Mouse (Mus musculus) adipocyte (in vitro differentiated cells): ENCODE measurements around the gene Ccnl2.
"Not testable (repeated sequence)": the region's sequence is repeated elsewhere in the genome, so short reads cannot be mapped to it uniquely, and the experiment has no call there.

Experiments used
- DNase-seq: peaks from one replicate; pipeline ENCODE4 v3.0.0-alpha.2; 2016; ENCODE audit warnings: low spot score

The Ccnl2 gene

DNA sequence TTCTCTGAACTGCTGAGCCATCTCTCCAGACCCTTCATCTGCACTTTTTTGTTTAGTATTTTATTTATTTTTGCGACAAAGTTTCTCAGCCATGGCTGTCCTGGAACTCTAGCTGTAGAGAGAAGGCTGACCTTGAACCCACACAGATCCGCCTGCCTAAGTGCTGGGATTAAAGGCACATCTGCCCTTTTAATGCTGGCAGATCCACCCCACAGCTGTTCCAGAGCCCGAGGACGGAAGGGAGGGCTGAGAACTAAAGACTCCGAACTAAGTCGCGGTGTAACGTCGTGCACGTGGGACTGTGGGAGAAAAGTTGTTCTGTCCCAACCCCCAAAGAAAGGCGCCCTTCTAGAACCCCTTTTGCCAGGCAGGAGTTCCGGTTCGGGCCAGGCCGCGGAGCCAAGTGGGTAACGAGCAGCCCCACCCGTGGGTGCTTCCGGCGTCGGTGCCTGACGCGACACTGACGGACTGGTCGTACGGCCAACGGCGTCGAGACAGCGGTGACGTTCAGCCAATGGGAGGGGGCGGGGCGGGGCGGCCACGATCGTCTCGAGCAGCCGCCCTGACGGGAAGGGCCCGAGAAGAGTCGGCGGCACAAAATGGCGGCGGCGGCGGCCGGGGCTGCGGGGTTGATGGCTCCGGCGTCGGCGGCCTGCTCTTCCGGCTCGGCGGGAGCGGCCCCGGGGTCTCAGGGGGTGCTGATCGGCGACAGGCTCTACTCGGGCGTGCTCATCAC, at the start of gene Ccnl2:
Ccnl2 (plus strand) TSS at position 561 of the 736 bp plus-strand sequence.
- DNase-seq = peak; percentile 95

DNA sequence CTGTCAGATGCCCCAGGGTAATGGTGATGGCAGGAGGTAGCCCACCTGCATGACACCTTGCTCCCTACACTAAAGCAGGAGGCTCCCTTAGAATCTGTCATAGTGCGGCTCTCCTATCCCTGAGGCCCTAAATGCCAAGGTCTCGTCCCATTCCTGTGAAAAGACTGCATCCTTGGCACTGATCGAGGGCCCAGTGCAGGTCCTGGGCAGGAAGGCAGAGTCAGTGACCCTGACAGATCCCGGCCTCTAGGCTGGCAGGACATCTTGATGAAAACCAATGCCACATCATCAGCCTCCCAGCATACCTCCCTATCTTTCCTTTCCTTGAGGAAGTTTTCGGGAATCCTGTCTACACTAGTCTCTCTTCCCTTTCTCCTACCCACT, 42.8 kb upstream of the Ccnl2 start:
- no peak for DNase-seq

- DNase-seq = peak; percentile 90
Observed at GRCm38 (mm10) chr4:155769880-155770512, 42.3 kb upstream of the Ccnl2 start.

DNA sequence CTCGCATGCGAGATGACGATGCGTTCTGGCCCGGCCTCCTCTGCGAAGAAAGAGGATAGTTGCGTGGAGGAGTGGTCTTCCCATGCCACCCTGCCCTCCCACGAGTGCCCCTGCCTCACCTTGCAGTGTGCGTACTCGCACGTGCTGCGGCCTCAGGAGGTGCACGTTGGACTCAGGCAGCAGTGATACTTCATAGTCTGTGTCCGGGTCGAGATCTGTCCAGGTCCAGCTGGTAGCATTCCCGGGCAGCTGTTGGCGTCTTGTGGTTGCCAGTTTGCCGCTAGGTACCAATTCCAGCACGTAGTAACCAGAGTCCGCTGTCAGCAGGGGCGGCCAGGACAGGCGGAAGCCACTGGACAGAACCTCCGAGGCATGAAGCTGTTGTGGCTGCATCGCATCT, 41.7 kb upstream of the Ccnl2 start:
- no peak for DNase-seq

GRCm38 (mm10) chr4:155771706-155772105, 40.6 kb upstream of the Ccnl2 start:
- no peak for DNase-seq

GRCm38 (mm10) chr4:155772786-155773185, 39.5 kb upstream of the Ccnl2 start:
- DNase-seq = no peak

DNA sequence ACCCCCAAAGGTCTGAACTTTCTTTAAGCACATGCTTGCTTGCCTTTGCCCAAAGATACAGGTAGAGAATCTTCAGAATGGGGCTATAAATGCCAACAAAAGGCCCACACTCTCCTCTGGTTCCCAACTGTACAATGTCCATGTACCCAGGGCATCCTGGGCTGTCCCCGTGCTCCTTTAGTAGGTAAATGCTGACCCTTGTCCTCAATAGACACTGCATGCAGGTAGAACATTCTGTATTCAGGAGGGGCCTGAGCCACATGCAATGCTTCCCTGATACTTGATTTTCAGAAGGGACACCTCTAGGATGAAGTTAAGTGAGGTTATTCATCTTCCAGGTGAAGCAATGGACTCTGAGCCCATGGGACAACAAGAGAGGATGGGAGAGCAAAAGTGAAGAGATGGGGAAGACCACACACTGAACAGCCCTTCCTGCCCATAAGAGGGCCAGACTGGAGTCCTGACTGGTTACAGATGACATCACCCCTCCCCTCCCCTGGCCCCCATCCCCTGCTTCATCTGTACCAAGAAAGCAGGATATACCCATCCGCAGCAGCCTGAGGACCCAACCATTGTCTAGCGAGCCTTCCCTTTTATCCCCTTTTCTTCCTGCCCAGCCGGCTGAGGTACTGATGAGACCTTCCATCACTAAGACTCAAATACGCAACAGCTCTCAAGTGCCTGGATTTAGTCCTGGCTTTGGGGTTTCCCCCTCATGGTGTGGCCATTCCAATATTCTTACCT, 38.8 kb upstream of the Ccnl2 start:
- no peak for DNase-seq

DNA sequence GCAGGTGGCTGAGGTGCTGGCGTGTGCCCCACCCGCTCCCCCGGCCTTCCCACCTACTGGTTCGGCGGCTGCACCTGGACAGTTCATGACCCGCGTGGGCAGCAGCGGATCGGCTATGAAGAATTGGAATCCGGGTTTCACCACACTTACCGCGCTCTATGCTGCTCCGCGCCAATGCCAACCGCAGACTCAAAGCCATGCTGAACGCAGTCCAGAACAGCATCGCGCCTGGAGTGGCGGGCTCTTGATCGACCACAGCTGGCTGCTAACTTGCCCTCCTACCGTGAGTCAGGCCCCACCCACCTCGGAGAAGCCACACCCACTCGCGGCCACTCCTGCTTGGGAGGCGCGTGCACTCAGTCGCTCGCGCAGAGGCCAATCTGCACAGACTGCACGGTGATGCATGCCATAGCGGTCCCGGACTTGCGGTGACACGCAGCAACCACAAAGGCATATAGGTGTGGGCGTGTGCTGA, 38.0 kb upstream of the Ccnl2 start, which contains the start of gene Vwa1:
Vwa1 (minus strand) TSS at position 419 of the 475 bp plus-strand sequence.
- no peak for DNase-seq

GRCm38 (mm10) chr4:155774971-155775740, 37.1 kb upstream of the Ccnl2 start:
- DNase-seq = peak; percentile 43

GRCm38 (mm10) chr4:155775855-155776254, 36.4 kb upstream of the Ccnl2 start:
- DNase-seq = peak; percentile 62

DNA sequence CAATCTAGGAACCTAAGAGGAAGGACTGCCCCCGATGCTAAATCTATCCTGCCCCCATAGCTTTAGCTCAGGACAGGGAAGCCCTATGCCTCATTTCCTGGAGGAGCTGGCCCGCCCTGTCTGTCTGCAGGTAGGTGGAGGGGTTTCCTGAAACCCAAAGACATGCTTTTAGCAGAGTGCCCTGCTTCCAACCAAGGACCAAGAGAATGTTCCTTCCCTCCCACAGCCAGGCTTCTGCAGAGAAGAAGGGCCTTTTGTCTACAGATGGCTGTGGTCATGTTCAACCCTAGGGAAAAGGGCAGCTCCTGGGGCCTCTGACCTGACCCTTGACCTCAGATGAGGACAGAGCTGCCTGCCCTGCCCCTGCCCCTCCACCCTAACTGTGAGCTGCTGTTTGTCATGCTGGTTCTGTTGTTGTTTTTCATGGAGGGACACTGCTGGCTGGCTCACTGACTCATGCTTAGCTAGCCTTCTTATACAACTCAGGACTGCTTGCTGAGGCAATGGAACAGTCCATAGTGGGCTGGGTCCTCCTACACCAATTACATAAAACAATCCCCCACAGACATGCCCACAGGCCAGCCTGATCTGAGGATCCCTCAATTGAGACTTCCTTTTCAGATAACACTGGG, 35.5 kb upstream of the Ccnl2 start:
- peak; percentile 82 for DNase-seq

DNA sequence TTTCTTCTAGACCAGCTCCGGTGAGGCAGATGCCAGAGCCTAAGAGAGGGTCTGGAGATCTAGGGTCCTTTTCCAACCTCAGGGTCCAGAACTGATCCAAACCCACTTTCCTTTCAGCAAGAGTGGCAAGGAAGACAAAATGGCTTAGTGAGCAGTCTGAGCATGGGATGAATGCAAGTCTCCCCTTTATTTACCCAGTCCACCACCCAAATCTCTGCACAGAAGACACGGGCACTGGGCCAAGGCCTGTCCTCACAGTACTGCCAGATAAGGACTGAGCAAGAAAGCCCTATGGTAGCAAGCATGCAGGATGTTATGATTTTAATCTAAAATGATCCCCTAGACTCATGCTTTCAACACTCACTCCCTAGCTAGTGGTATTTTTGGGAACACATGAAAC, 34.5 kb upstream of the Ccnl2 start:
- DNase-seq = peak; percentile 78

DNA sequence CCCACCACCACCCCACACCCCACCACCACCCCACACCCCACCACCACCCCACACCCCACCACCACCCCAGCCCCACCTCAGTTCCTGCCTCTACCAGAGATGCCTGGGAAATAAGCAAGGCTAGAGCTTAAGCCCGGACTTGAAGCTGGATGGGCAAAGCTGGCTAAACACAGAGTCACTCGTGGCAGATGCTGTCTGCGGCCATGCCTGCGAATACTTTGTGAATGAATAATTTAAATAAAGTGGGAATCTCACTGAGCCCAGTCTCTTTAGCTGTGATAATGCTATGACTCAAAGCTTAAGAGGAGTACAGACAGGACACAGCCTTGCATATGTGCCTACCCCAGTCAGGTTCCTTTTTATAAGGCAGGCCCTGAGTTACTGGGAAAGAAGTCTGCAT, 32.8 kb upstream of the Ccnl2 start:
- no peak for DNase-seq

- peak; percentile 88 for DNase-seq
Observed at GRCm38 (mm10) chr4:155780895-155781294, 31.4 kb upstream of the Ccnl2 start.

DNA sequence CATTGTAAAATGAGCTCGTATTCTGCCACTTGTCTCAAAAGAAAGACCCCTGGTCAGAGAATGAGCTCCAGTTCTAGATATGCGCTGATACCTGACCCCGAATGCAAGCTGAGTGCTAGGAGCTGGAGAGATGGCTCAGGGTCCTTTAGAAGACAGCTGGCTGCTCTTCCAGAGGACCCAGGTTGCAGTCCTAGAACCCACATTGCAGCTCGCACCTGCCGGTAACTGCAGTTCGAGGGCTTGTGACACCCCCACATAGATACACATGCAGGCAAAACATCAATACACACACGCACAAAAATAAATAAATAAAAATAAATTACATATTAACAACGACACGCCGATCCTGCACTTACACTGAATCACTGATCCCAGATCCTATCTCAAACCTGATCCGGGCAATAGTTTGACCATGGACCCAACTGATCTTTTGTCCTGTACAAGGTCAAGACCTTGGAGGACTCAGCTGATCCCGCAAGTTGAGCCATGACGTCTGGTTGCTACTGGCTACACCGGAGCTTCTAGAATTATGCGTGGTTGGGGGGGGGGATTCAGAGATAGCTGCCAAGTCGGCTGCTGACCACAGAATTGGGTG, 28.7 kb upstream of the Ccnl2 start:
- no peak for DNase-seq

DNA sequence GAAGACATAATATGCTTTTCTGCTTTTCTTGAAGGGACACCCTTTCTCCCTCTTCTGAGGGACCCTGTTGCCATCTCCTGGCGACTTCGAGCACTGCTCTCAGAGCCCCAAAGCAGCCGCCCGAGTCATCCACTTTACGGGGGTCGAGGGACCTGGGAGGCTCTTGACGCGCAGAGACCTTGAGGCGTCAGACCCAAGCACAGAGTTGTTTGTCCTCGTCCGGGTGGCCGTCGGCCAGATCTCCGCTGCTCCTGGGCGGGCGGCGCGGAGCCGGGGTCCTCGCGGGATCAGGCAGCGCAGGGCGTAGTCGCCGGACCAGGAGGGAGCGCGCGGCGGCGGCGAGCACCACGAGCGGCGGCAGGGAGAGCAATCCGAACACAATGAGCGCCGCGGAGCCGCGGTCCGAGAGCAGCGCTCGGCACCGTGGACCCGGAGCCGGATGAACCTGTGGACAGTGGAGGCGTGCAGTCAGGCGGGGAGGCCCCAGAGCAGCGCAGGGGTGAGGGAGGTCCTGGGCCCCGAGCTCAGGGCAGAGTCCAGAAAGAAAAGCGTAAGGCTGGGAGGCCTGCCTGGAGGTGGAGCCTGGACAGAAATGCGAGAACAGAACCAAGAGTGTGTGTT, 28.1 kb upstream of the Ccnl2 start:
- DNase-seq = peak; percentile 78

GRCm38 (mm10) chr4:155785246-155785645, 27.0 kb upstream of the Ccnl2 start:
- DNase-seq = no peak

DNA sequence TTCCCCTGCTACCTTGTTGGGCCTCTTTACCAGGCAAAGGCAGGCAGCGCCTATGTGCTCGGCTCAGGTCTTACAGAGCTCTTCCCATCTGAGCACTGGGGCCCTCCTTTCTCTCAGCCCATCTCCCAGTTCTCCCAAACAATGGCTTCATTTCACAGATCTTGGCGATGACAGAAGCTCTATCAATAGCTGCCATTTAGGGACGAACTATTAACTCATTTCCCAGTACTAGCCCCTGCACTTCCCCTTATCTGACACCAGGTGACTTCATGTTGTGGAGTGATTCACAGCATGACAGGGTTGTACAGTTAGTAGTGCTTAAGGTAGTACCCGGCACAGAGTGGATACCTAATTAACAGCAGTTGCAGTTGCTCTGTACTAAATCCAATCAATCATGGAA, 26.5 kb upstream of the Ccnl2 start, which contains the start of gene Tmem88b:
Tmem88b (minus strand) TSS at position 56 of the 400 bp plus-strand sequence.
- DNase-seq = no peak

GRCm38 (mm10) chr4:155788300-155788699, 24.0 kb upstream of the Ccnl2 start:
- no peak for DNase-seq

DNA sequence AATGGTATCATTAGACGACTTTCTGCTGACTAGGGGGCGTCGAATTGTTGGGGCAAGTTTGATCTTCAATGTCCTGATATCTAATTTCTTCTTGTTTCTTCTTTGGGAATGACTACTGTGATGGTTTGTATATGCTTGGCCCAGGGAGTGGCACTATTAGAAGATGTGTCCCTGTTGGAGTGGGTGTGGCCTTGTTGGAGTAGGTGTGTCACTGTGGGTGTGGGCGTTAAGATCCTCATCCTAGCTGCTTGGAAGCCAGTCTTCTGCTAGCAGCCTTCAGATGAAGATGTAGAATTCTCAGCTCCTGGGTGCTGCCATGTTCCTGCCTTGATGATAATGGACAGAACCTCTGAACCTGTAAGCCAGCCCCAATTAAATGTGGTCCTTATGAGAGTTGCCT, 23.5 kb upstream of the Ccnl2 start:
- not testable (repeated sequence) for DNase-seq
